Mouse (Mus musculus) G1E (cell line): ENCODE measurements at regions not wholly inside any gene's neighbourhood (a gene's known extent, or its start where the extent isn't known, plus 50 kb on each side); places are given as distances from the start of the nearest gene placed in this dataset.

ENCODE experiments used
- ATAC-seq: 2 replicates; pipeline ENCODE4 v1.8.0; 2016; ENCODE audit warnings: mild to moderate bottlenecking; ENCODE audit not compliant: insufficient number of reproducible peaks, poor library complexity, low FRiP score, severe bottlenecking; ENCODE audit errors: extremely low read depth
- DNase-seq: peaks from one replicate; pipeline ENCODE4 v3.0.0; 2012; ENCODE audit warnings: low spot score
- H3K27me3 ChIP-seq: 2 replicates; pipeline ENCODE4 v1.6.1; 2012; ENCODE audit warnings: mild to moderate bottlenecking, low read length, inconsistent platforms; ENCODE audit not compliant: insufficient read depth
- H3K36me3 ChIP-seq: replicated peaks from 2 replicates; pipeline ENCODE3; 2012; ENCODE audit warnings: mild to moderate bottlenecking, inconsistent platforms
- H3K4me1 ChIP-seq: 2 replicates; pipeline ENCODE4 v1.6.1; 2012; ENCODE audit warnings: low read depth, low read length, inconsistent platforms, mixed read lengths; ENCODE audit not compliant: insufficient read depth
- H3K4me3 ChIP-seq: 2 replicates; pipeline ENCODE4 v1.5.1; 2012; ENCODE audit warnings: low read depth, mild to moderate bottlenecking, inconsistent platforms, low read length, moderate library complexity, mixed read lengths
- H3K9me3 ChIP-seq: replicated peaks from 2 replicates; pipeline ENCODE4 v1.6.1; 2012; ENCODE audit warnings: inconsistent platforms
- CTCF ChIP-seq: IDR thresholded peaks from 2 replicates; pipeline ENCODE4 v1.5.1; 2012; ENCODE audit warnings: low read depth, low read length, inconsistent platforms, mixed read lengths
- GATA1 ChIP-seq: IDR thresholded peaks from 2 replicates; pipeline ENCODE4 v1.6.1; 2012; ENCODE audit warnings: borderline replicate concordance, low read length, inconsistent platforms, mixed read lengths
- GATA2 ChIP-seq: IDR thresholded peaks from 2 replicates; pipeline ENCODE4 v1.6.1; 2012; ENCODE audit warnings: low read depth, low read length, inconsistent platforms, borderline replicate concordance
- POLR2AphosphoS5 ChIP-seq: IDR thresholded peaks from 2 replicates; pipeline ENCODE4 v1.6.1; 2012; ENCODE audit warnings: low read depth, low read length, inconsistent platforms; ENCODE audit not compliant: insufficient replicate concordance
- TAL1 ChIP-seq: conservative IDR thresholded peaks from 2 replicates; pipeline ENCODE4 v1.6.1; 2012; ENCODE audit warnings: low read depth, low read length, inconsistent platforms, mixed read lengths

- Histone ChIP-seq H3K27me3 (peaks cover 4% of the 10 kb centered on the region; the same call in 1 of the 2 replicates), H3K4me3 (no peak overlapping the region), H3K36me3 (no peaks in the 10 kb centered on the region), H3K4me1 (peaks cover 5% of the 10 kb centered on the region; the same call in 1 of the 2 replicates), H3K9me3 (no peaks in the 10 kb centered on the region)
- DNase-seq: no peak
- TF ChIP-seq POLR2AphosphoS5 (no peak), GATA2 (no peak), CTCF (no peak), TAL1 (no peak), GATA1 (no peak)
- no peak for ATAC-seq
Observed at GRCm38 (mm10) chr6:31283973-31284372, 114.6 kb upstream of the Mkln1 start.

GRCm38 (mm10) chr6:31284390-31284789, 114.1 kb upstream of the Mkln1 start:
- H3K4me3 ChIP-seq: no peak overlapping the region
- H3K4me1 ChIP-seq: peaks cover 5% of the 10 kb centered on the region; the same call in 1 of the 2 replicates
- TF ChIP-seq GATA2 (no peak), CTCF (no peak), TAL1 (no peak), GATA1 (no peak), POLR2AphosphoS5 (no peak)
- no peaks in the 10 kb centered on the region for H3K36me3 ChIP-seq
- ATAC-seq (no peak), DNase-seq (no peak)
- peaks cover 3% of the 10 kb centered on the region; the same call in 1 of the 2 replicates for H3K27me3 ChIP-seq
- no peaks in the 10 kb centered on the region for H3K9me3 ChIP-seq

GRCm38 (mm10) chr6:31285064-31285463, 113.5 kb upstream of the Mkln1 start:
- DNase-seq (no peak), ATAC-seq (no peak)
- TF ChIP-seq GATA1 (no peak), CTCF (no peak), TAL1 (no peak), POLR2AphosphoS5 (no peak), GATA2 (no peak)
- Histone ChIP-seq H3K27me3 (peaks cover 3% of the 10 kb centered on the region; the same call in 1 of the 2 replicates), H3K4me1 (peaks cover 5% of the 10 kb centered on the region; the same call in 1 of the 2 replicates), H3K4me3 (no peak overlapping the region), H3K36me3 (no peaks in the 10 kb centered on the region), H3K9me3 (no peaks in the 10 kb centered on the region)

GRCm38 (mm10) chr6:31285981-31286737, 112.4 kb upstream of the Mkln1 start:
- TF ChIP-seq GATA1 (no peak), GATA2 (no peak), POLR2AphosphoS5 (no peak), TAL1 (no peak), CTCF (no peak)
- Histone ChIP-seq H3K36me3 (no peaks in the 10 kb centered on the region), H3K9me3 (no peaks in the 10 kb centered on the region), H3K4me1 (peaks cover 5% of the 10 kb centered on the region; the same call in 1 of the 2 replicates), H3K4me3 (no peak overlapping the region), H3K27me3 (no peaks in the 10 kb centered on the region; the same call in 1 of the 2 replicates)
- no peak for ATAC-seq
- no peak for DNase-seq

- TF ChIP-seq POLR2AphosphoS5: no peak
- no peak for TF ChIP-seq CTCF
- no peak for TF ChIP-seq GATA2
- TF ChIP-seq GATA1: no peak
- DNase-seq: no peak
- Histone ChIP-seq H3K27me3 (no peaks in the 10 kb centered on the region; the same call in 1 of the 2 replicates), H3K9me3 (no peaks in the 10 kb centered on the region), H3K4me1 (peaks cover 5% of the 10 kb centered on the region; the same call in 1 of the 2 replicates), H3K4me3 (no peak overlapping the region), H3K36me3 (no peaks in the 10 kb centered on the region)
- no peak for ATAC-seq
Observed at GRCm38 (mm10) chr6:31287176-31287575, 111.4 kb upstream of the Mkln1 start.

- H3K4me1 ChIP-seq: peaks cover 5% of the 10 kb centered on the region; the same call in 1 of the 2 replicates
- H3K4me3 ChIP-seq: no peak overlapping the region
- TF ChIP-seq POLR2AphosphoS5 (no peak), GATA1 (no peak), CTCF (no peak), TAL1 (no peak), GATA2 (no peak)
- DNase-seq: no peak
- no peaks in the 10 kb centered on the region for H3K9me3 ChIP-seq
- H3K36me3 ChIP-seq: no peaks in the 10 kb centered on the region
- H3K27me3 ChIP-seq: no peaks in the 10 kb centered on the region; the same call in 1 of the 2 replicates
- ATAC-seq: no peak
Observed at GRCm38 (mm10) chr6:31287686-31288085, 110.8 kb upstream of the Mkln1 start.
